Mouse (Mus musculus) intestine, postnatal 0 days (tissue): ENCODE data around the gene Plpp1. TPM values are rescaled to one million over a fixed set of nuclear protein-coding genes. Genes with fewer than 3 reads are reported as not detected.

Experiments
- ATAC-seq: fragments of 200-750 bp; cut with Nextera tagmentation; 2 replicates; pipeline ENCODE4 v1.8.0; 2017; ENCODE audit warnings: mild to moderate bottlenecking, moderate TSS enrichment, moderate library complexity
- H3K27ac ChIP-seq: fragments of 300-500 bp; sonication (generic); 2 replicates; pipeline ENCODE4 v1.5.1; 2014; ENCODE audit warnings: mild to moderate bottlenecking, low read depth, low read length, moderate library complexity
- H3K27me3 ChIP-seq: fragments of 300-500 bp; sonication (generic); replicated peaks from 2 replicates; pipeline ENCODE4 v1.6.1; 2014; ENCODE audit warnings: low read length, mixed read lengths; ENCODE audit not compliant: control insufficient read depth, insufficient read depth
- H3K36me3 ChIP-seq: fragments of 300-500 bp; sonication (generic); 2 replicates; pipeline ENCODE4 v1.6.1; 2014; ENCODE audit warnings: mild to moderate bottlenecking, moderate library complexity; ENCODE audit not compliant: control insufficient read depth, insufficient read depth
- H3K4me1 ChIP-seq: fragments of 300-500 bp; sonication (generic); replicated peaks from 2 replicates; pipeline ENCODE4 v1.6.1; 2014; ENCODE audit warnings: antibody characterized with exemption, low read length, mixed read lengths; ENCODE audit not compliant: control insufficient read depth, insufficient read depth
- H3K4me2 ChIP-seq: fragments of 300-500 bp; sonication (generic); replicated peaks from 2 replicates; pipeline ENCODE4 v1.6.1; 2014; ENCODE audit warnings: low read depth, mild to moderate bottlenecking, moderate library complexity
- H3K4me3 ChIP-seq: fragments of 300-500 bp; sonication (generic); 2 replicates; pipeline ENCODE4 v1.5.1; 2014; ENCODE audit warnings: low read depth, low read length
- H3K9ac ChIP-seq: fragments of 300-500 bp; sonication (generic); 2 replicates; pipeline ENCODE4 v1.6.1; 2014; ENCODE audit warnings: mild to moderate bottlenecking, low read depth, low read length
- H3K9me3 ChIP-seq: fragments of 300-500 bp; sonication (generic); 2 replicates; pipeline ENCODE4 v1.6.1; 2016; ENCODE audit warnings: mixed run types; ENCODE audit not compliant: control insufficient read depth
- CTCF ChIP-seq: sonication (generic); IDR thresholded peaks from 2 replicates; pipeline ENCODE4 v1.5.1; 2016; ENCODE audit warnings: low read depth, mild to moderate bottlenecking, control low read depth, antibody characterized with exemption, moderate library complexity
- WGBS: fragments of 180-500 bp; shearing (Covaris S2); extraction: QIAGEN DNeasy Blood & Tissue Kit; methylation state at CpG from one replicate; pipeline ENCODE4 v1.1.7; 2014; 5-methylcytosine and 5-hydroxymethylcytosine counted together
- polyA plus RNA-seq: library from polyadenylated mRNA; unstranded; fragments of >200 nt; fragmentation: Nextera tagmentation; extraction: Ambion mirVana; gene quantifications from 2 replicates; pipeline ENCODE4 v1.2.1, GENCODE M21; 2015

Gene Plpp1
- polyA plus RNA-seq, 1 experiment from 2014 or later, result 98.5 TPM

GRCm38 (mm10) chr13:112832589-112832988, 32.0 kb downstream of the Plpp1 start:
- Histone ChIP-seq H3K4me3 (no peak overlapping the region), H3K9ac (no peak overlapping the region), H3K36me3 (no peaks in the 10 kb centered on the region), H3K9me3 (no peaks in the 10 kb centered on the region), H3K27me3 (no peaks in the 10 kb centered on the region), H3K27ac (no peak overlapping the region), H3K4me2 (no peak overlapping the region), H3K4me1 (no peaks in the 10 kb centered on the region)
- ATAC-seq, result no peak
- 66% methylated on average over 2 of the region's 2 CpGs for WGBS
- no peak for TF ChIP-seq CTCF

DNA sequence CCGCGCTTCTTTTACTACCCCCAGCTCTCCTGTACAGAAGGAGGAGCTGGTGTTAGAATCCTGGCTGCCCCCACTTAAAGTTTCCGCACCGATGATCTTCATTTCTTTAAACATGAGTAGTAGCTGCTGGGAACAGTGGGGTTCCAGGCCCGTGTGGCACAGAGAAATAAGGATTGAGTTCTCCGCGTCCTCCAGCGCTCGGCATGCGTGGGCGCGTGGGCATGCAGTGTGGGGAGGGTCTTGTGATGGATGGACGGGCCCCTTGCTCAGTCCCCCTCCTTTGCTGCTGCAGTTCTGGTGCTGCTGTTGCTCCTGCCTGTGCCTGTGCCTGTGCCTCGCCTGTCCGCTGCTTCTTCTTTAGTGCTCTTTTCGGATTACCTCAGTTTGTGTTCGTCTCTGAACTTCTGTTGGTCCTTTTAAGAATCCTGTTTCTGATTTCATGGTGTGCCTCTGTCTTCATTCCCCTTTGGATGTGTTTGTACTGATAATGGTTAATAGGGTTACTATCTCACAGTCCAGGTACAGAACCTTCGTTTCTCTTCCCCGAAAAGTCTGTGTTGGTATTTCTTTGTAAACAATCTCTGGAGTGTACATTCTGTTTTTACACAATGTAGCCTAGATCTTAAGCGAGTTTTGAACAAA, 32.8 kb downstream of the Plpp1 start:
- H3K4me2 ChIP-seq, result no peak overlapping the region
- 80% methylated on average over 20 of the region's 20 CpGs for WGBS
- H3K36me3 ChIP-seq, result no peaks in the 10 kb centered on the region
- no peaks in the 10 kb centered on the region for H3K4me1 ChIP-seq
- H3K9ac ChIP-seq, result no peak overlapping the region
- no peak overlapping the region for H3K27ac ChIP-seq
- no peak for TF ChIP-seq CTCF
- H3K4me3 ChIP-seq, result no peak overlapping the region
- no peaks in the 10 kb centered on the region for H3K27me3 ChIP-seq
- ATAC-seq, result no peak
- no peaks in the 10 kb centered on the region for H3K9me3 ChIP-seq

GRCm38 (mm10) chr13:112833895-112834263, 33.3 kb downstream of the Plpp1 start:
- Histone ChIP-seq H3K4me3 (no peak overlapping the region), H3K36me3 (no peaks in the 10 kb centered on the region), H3K4me1 (no peaks in the 10 kb centered on the region), H3K9me3 (no peaks in the 10 kb centered on the region), H3K27me3 (no peaks in the 10 kb centered on the region), H3K27ac (no peak overlapping the region), H3K9ac (no peak overlapping the region), H3K4me2 (no peak overlapping the region)
- no peak for TF ChIP-seq CTCF
- 52% methylated on average over 3 of the region's 3 CpGs for WGBS
- no peak for ATAC-seq

DNA sequence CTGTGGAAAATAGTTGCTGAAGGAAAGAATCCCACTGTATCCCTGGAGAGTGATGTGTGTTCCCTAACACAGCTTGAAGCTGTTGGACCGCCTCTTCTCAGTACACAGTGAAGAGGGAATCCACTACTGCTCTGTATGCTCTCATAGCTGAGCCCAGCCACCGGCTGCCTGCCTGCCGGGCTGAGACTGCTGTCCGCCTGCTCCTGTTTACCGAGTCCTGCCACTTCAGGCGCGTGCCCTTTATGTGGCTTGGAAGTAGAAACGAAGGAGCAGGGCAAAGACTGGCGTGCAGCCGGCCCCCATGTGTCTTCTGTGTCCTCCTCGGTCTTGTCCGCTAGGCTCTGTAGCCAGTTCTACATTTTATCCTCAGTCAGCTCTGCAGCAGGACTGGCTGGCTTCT, 34.5 kb downstream of the Plpp1 start:
- no peaks in the 10 kb centered on the region for H3K36me3 ChIP-seq
- H3K4me3 ChIP-seq, result no peak overlapping the region
- WGBS, result 40% methylated on average over 12 of the region's 12 CpGs
- no peak overlapping the region for H3K9ac ChIP-seq
- no peak for TF ChIP-seq CTCF
- H3K27me3 ChIP-seq, result no peaks in the 10 kb centered on the region
- no peak overlapping the region for H3K27ac ChIP-seq
- no peak for ATAC-seq
- no peak overlapping the region for H3K4me2 ChIP-seq
- no peaks in the 10 kb centered on the region for H3K9me3 ChIP-seq
- H3K4me1 ChIP-seq, result no peaks in the 10 kb centered on the region

- no peak for TF ChIP-seq CTCF
- Histone ChIP-seq H3K4me3 (no peak overlapping the region), H3K9ac (no peak overlapping the region), H3K27ac (no peak overlapping the region), H3K4me1 (no peaks in the 10 kb centered on the region), H3K4me2 (no peak overlapping the region), H3K9me3 (no peaks in the 10 kb centered on the region), H3K27me3 (no peaks in the 10 kb centered on the region), H3K36me3 (no peaks in the 10 kb centered on the region)
- ATAC-seq, result no peak
- 94% methylated on average over 2 of the region's 2 CpGs for WGBS
Measured at GRCm38 (mm10) chr13:112836951-112837350, 36.4 kb downstream of the Plpp1 start.

DNA sequence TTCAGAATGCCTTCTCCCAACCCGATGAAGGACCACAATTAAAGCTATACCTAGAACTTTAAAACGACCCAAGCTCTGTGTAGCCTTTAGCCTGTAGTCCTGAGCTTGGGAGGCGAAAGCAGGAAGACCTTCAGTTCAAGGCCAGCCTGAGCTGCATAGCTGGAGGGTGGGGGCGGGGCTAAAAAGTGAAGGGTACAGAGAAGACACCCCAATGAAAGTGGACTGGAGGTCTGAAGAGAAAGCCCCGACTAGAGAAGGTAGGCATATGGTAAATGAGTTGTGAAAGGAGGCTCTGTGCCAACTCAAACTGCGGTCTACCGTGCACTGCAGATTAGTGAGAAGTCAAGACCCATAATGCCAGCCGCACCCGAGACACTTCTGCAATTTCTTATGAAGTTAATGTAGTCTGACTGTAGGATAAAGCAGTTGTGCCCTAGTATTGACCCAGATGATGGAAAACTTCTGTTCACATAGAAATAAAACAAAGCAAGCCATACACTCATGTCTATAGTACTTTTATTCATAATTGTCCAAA, 37.1 kb downstream of the Plpp1 start:
- Histone ChIP-seq H3K9me3 (no peaks in the 10 kb centered on the region), H3K4me2 (no peak overlapping the region), H3K9ac (no peak overlapping the region), H3K27ac (no peak overlapping the region), H3K27me3 (no peaks in the 10 kb centered on the region), H3K36me3 (no peaks in the 10 kb centered on the region), H3K4me1 (no peaks in the 10 kb centered on the region), H3K4me3 (no peak overlapping the region)
- TF ChIP-seq CTCF, result no peak
- no peak for ATAC-seq
- WGBS, result 79% methylated on average over 9 of the region's 9 CpGs
